Mouse (Mus musculus): Measurements from ENCODE around the gene Stk39. TPM values are rescaled to one million over a fixed set of nuclear protein-coding genes. Genes with fewer than 3 reads are reported as not detected.

Stk39 gene
- polyA plus RNA-seq, 1 experiment from 2014 or later, result 1.3 TPM

- Histone ChIP-seq H3K9me3 (replicated peaks; ENCODE audit: control insufficient read depth, low read length) (no peaks in the 10 kb centered on the region), H3K27me3 (ENCODE audit: control insufficient read depth, insufficient read depth, low read depth, low read length) (no peaks in the 10 kb centered on the region), H3K27ac (ENCODE audit: low read length) (no peak overlapping the region), H3K4me3 (ENCODE audit: low read depth, low read length) (no peak overlapping the region), H3K4me2 (ENCODE audit: low read depth, low read length) (no peak overlapping the region), H3K9ac (ENCODE audit: low read depth, low read length) (no peak overlapping the region), H3K36me3 (ENCODE audit: control insufficient read depth, insufficient read depth) (no peaks in the 10 kb centered on the region), H3K4me1 (ENCODE audit: control insufficient read depth, low read depth, low read length) (no peaks in the 10 kb centered on the region)
- 59% methylated on average over 6 of the region's 6 CpGs for WGBS (ENCODE audit: insufficient replicate concordance)
- ATAC-seq (ENCODE audit: low read depth), result no peak
Observed at GRCm38 (mm10) chr2:68304771-68305460, 167.2 kb downstream of the Stk39 start.

- no peak overlapping the region for H3K9ac ChIP-seq (ENCODE audit: low read depth, low read length)
- no peak for ATAC-seq (ENCODE audit: low read depth)
- H3K4me2 ChIP-seq (ENCODE audit: low read depth, low read length), result no peak overlapping the region
- H3K4me3 ChIP-seq (ENCODE audit: low read depth, low read length), result no peak overlapping the region
- no peak overlapping the region for H3K27ac ChIP-seq (ENCODE audit: low read length)
- no peaks in the 10 kb centered on the region for H3K27me3 ChIP-seq (ENCODE audit: control insufficient read depth, insufficient read depth, low read depth, low read length)
- H3K9me3 ChIP-seq (replicated peaks; ENCODE audit: control insufficient read depth, low read length), result no peaks in the 10 kb centered on the region
- no peaks in the 10 kb centered on the region for H3K4me1 ChIP-seq (ENCODE audit: control insufficient read depth, low read depth, low read length)
- H3K36me3 ChIP-seq (ENCODE audit: control insufficient read depth, insufficient read depth), result no peaks in the 10 kb centered on the region
- 65% methylated on average over 4 of the region's 4 CpGs for WGBS (ENCODE audit: insufficient replicate concordance)
Observed at GRCm38 (mm10) chr2:68301811-68302542, 170.1 kb downstream of the Stk39 start.

GRCm38 (mm10) chr2:68298356-68298755 lies 173.7 kb downstream of the Stk39 start:
- Histone ChIP-seq H3K9me3 (replicated peaks; ENCODE audit: control insufficient read depth, low read length) (no peaks in the 10 kb centered on the region), H3K27ac (ENCODE audit: low read length) (no peak overlapping the region), H3K4me3 (ENCODE audit: low read depth, low read length) (no peak overlapping the region), H3K4me2 (ENCODE audit: low read depth, low read length) (no peak overlapping the region), H3K36me3 (ENCODE audit: control insufficient read depth, insufficient read depth) (no peaks in the 10 kb centered on the region), H3K27me3 (ENCODE audit: control insufficient read depth, insufficient read depth, low read depth, low read length) (no peaks in the 10 kb centered on the region), H3K9ac (ENCODE audit: low read depth, low read length) (no peak overlapping the region), H3K4me1 (ENCODE audit: control insufficient read depth, low read depth, low read length) (no peaks in the 10 kb centered on the region)
- ATAC-seq (ENCODE audit: low read depth), result no peak
- 74% methylated on average over 3 of the region's 3 CpGs for WGBS (ENCODE audit: insufficient replicate concordance)

GRCm38 (mm10) chr2:68297955-68298354 lies 174.1 kb downstream of the Stk39 start:
- Histone ChIP-seq H3K9me3 (replicated peaks; ENCODE audit: control insufficient read depth, low read length) (no peaks in the 10 kb centered on the region), H3K27ac (ENCODE audit: low read length) (no peak overlapping the region), H3K4me2 (ENCODE audit: low read depth, low read length) (no peak overlapping the region), H3K27me3 (ENCODE audit: control insufficient read depth, insufficient read depth, low read depth, low read length) (no peaks in the 10 kb centered on the region), H3K4me1 (ENCODE audit: control insufficient read depth, low read depth, low read length) (no peaks in the 10 kb centered on the region), H3K9ac (ENCODE audit: low read depth, low read length) (no peak overlapping the region), H3K4me3 (ENCODE audit: low read depth, low read length) (no peak overlapping the region), H3K36me3 (ENCODE audit: control insufficient read depth, insufficient read depth) (no peaks in the 10 kb centered on the region)
- no peak for ATAC-seq (ENCODE audit: low read depth)
- 68% methylated on average over 2 of the region's 2 CpGs for WGBS (ENCODE audit: insufficient replicate concordance)

- no peak overlapping the region for H3K27ac ChIP-seq (ENCODE audit: low read length)
- H3K27me3 ChIP-seq (ENCODE audit: control insufficient read depth, insufficient read depth, low read depth, low read length), result no peaks in the 10 kb centered on the region
- H3K4me3 ChIP-seq (ENCODE audit: low read depth, low read length), result no peak overlapping the region
- no peaks in the 10 kb centered on the region for H3K9me3 ChIP-seq (replicated peaks; ENCODE audit: control insufficient read depth, low read length)
- H3K9ac ChIP-seq (ENCODE audit: low read depth, low read length), result no peak overlapping the region
- no peak overlapping the region for H3K4me2 ChIP-seq (ENCODE audit: low read depth, low read length)
- no peaks in the 10 kb centered on the region for H3K4me1 ChIP-seq (ENCODE audit: control insufficient read depth, low read depth, low read length)
- H3K36me3 ChIP-seq (ENCODE audit: control insufficient read depth, insufficient read depth), result no peaks in the 10 kb centered on the region
- WGBS (ENCODE audit: insufficient replicate concordance), result 42% methylated on average over 2 of the region's 2 CpGs
- ATAC-seq (ENCODE audit: low read depth), result no peak
Observed at GRCm38 (mm10) chr2:68296743-68297142, 175.3 kb downstream of the Stk39 start.

DNA sequence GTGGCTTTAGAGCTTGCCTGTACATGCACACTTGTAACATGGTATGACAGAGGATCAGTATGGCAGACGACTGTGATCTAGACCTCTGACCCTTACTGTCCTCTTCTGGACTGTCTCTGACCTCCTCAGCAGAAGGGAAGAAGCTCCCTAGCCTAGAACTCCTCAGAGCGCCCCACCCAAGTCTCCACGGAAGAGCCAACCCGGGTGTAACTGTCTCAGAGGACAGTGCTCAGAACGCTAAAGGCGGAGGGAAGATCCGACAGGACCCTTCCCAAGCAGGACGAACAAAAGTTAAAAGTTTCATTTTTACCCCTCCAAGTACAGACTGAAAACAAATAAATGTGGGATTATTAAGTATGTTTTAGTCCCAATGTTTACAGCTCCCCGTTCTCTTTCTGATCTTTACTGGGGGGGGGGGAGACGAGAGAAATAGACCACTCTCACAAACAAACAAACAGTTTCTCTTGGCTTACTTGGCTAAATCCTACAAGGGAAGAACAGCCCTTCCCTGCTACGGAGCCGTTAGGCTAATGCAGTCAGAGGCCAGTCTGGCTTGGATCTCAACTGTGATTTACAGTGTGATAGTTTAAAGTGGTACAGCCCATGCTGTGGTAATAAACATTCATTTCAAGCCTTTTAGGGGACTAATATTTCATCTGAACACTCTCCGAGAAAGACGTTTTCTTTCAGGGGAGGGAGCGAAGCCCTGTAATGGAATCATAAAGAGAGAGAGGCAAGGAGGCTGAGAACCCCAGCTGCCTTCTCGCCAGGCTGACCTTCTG lies 179.3 kb downstream of the Stk39 start:
- no peaks in the 10 kb centered on the region for H3K36me3 ChIP-seq (ENCODE audit: control insufficient read depth, insufficient read depth)
- H3K4me2 ChIP-seq (ENCODE audit: low read depth, low read length), result no peak overlapping the region
- no peak for ATAC-seq (ENCODE audit: low read depth)
- whole genome bisulfite sequencing (ENCODE audit: insufficient replicate concordance), result 64% methylated on average over 16 of the region's 16 CpGs
- H3K27ac ChIP-seq (ENCODE audit: low read length), result no peak overlapping the region
- no peaks in the 10 kb centered on the region for H3K4me1 ChIP-seq (ENCODE audit: control insufficient read depth, low read depth, low read length)
- H3K4me3 ChIP-seq (ENCODE audit: low read depth, low read length), result no peak overlapping the region
- no peaks in the 10 kb centered on the region for H3K27me3 ChIP-seq (ENCODE audit: control insufficient read depth, insufficient read depth, low read depth, low read length)
- H3K9ac ChIP-seq (ENCODE audit: low read depth, low read length), result no peak overlapping the region
- no peaks in the 10 kb centered on the region for H3K9me3 ChIP-seq (replicated peaks; ENCODE audit: control insufficient read depth, low read length)

DNA sequence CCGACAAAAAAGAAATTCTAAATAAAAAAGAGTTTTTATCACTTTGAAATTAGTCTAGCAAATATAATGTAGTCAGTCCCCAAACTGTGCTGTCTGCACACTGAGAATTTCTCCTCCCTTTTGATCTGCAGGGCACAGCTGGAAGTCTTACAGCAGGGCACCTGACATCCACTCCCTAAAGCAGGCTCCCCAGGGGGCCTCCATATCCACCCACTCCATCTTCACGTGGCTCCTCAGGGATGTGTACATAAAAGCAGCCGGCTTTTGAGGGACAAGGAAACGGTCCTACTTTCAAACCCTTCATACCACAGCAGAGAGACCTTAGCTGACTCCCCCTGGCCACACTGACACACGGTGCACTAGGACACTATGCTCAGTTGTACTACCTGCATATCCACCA lies 180.2 kb downstream of the Stk39 start:
- ATAC-seq (ENCODE audit: low read depth), result no peak
- Histone ChIP-seq H3K4me2 (ENCODE audit: low read depth, low read length) (no peak overlapping the region), H3K4me3 (ENCODE audit: low read depth, low read length) (no peak overlapping the region), H3K9ac (ENCODE audit: low read depth, low read length) (no peak overlapping the region), H3K27me3 (ENCODE audit: control insufficient read depth, insufficient read depth, low read depth, low read length) (no peaks in the 10 kb centered on the region), H3K27ac (ENCODE audit: low read length) (no peak overlapping the region), H3K4me1 (ENCODE audit: control insufficient read depth, low read depth, low read length) (no peaks in the 10 kb centered on the region), H3K36me3 (ENCODE audit: control insufficient read depth, insufficient read depth) (no peaks in the 10 kb centered on the region), H3K9me3 (replicated peaks; ENCODE audit: control insufficient read depth, low read length) (no peaks in the 10 kb centered on the region)
- WGBS (ENCODE audit: insufficient replicate concordance), result 50% methylated on average over 5 of the region's 5 CpGs

- Histone ChIP-seq H3K4me3 (ENCODE audit: low read depth, low read length) (no peak overlapping the region), H3K36me3 (ENCODE audit: control insufficient read depth, insufficient read depth) (no peaks in the 10 kb centered on the region), H3K27ac (ENCODE audit: low read length) (no peak overlapping the region), H3K27me3 (ENCODE audit: control insufficient read depth, insufficient read depth, low read depth, low read length) (no peaks in the 10 kb centered on the region), H3K9me3 (replicated peaks; ENCODE audit: control insufficient read depth, low read length) (no peaks in the 10 kb centered on the region), H3K4me2 (ENCODE audit: low read depth, low read length) (no peak overlapping the region), H3K9ac (ENCODE audit: low read depth, low read length) (no peak overlapping the region), H3K4me1 (ENCODE audit: control insufficient read depth, low read depth, low read length) (no peaks in the 10 kb centered on the region)
- WGBS (ENCODE audit: insufficient replicate concordance), result 42% methylated on average over 4 of the region's 4 CpGs
- no peak for ATAC-seq (ENCODE audit: low read depth)
Observed at GRCm38 (mm10) chr2:68289961-68290360, 182.1 kb downstream of the Stk39 start.

GRCm38 (mm10) chr2:68289177-68289576 lies 182.9 kb downstream of the Stk39 start:
- Histone ChIP-seq H3K9me3 (replicated peaks; ENCODE audit: control insufficient read depth, low read length) (no peaks in the 10 kb centered on the region), H3K9ac (ENCODE audit: low read depth, low read length) (no peak overlapping the region), H3K4me1 (ENCODE audit: control insufficient read depth, low read depth, low read length) (no peaks in the 10 kb centered on the region), H3K27me3 (ENCODE audit: control insufficient read depth, insufficient read depth, low read depth, low read length) (no peaks in the 10 kb centered on the region), H3K4me2 (ENCODE audit: low read depth, low read length) (no peak overlapping the region), H3K36me3 (ENCODE audit: control insufficient read depth, insufficient read depth) (no peaks in the 10 kb centered on the region), H3K4me3 (ENCODE audit: low read depth, low read length) (no peak overlapping the region), H3K27ac (ENCODE audit: low read length) (no peak overlapping the region)
- ATAC-seq (ENCODE audit: low read depth), result no peak
- 62% methylated on average over 10 of the region's 10 CpGs for WGBS (ENCODE audit: insufficient replicate concordance)
